ENCODE assay signal across 9 mouse cellular contexts in genomic region chrX:157489871-157490721, GRCm38 (mm10). TPM values are rescaled to one million over a fixed set of nuclear protein-coding genes. Genes with fewer than 3 reads are reported as not detected.
DNase-seq lines count a peak whose midpoint lies in the region; ATAC-seq lines count a peak whose summit lies in the region.
"Had no signal": no experiment of that assay in that cellular context is flagged by ENCODE, and none has a peak within 500 bp of the region (broad histone marks: within the 10 kb centered on the region; RNA-seq: fewer than 3 reads in every experiment).

No protein-coding gene starts in this region.

- no peaks in the 10 kb centered on the region for H3K4me1 ChIP-seq in heart, embryonic 11.5 days (ENCODE audit: control insufficient read depth, insufficient read depth, low read length)
- H3K4me1 ChIP-seq in hindbrain, embryonic 12.5 days = peaks cover 5% of the 10 kb centered on the region; the same call in 1 of the 2 replicates

- no peak for ATAC-seq in heart, embryonic 11.5 days (replicated peaks; ENCODE audit: insufficient number of reproducible peaks, low FRiP score, low TSS enrichment)
- no peak for ATAC-seq in hindbrain, embryonic 12.5 days (ENCODE audit: low FRiP score)

- peak overlapping the region; percentile 82; the same call in 1 of the 2 replicates for H3K9ac ChIP-seq in heart, embryonic 11.5 days (ENCODE audit: low read depth, low read length)
- H3K9ac ChIP-seq in hindbrain, embryonic 12.5 days = peak overlapping the region; percentile 9; the same call in 1 of the 2 replicates

- DNase-seq in heart, postnatal 10 days = no peak
- DNase-seq in Muller cell, postnatal 12 days (ENCODE audit: inconsistent ontology term) = peak; percentile 28
- DNase-seq in mesoderm, embryonic 11.5 days (ENCODE audit: low read depth, low spot score) = peak; percentile 20
- DNase-seq in frontal cortex, adult 2 months (ENCODE audit: extremely low spot score in 1 of 2, low spot score in 1 of 2) = no peak
- DNase-seq in adrenal gland, postnatal 25 days = no peak
- no peak for DNase-seq in thymus, postnatal 36 days

- no peak overlapping the region for H3K27ac ChIP-seq in heart, embryonic 11.5 days (ENCODE audit: low read depth, low read length)
- no peak overlapping the region for H3K27ac ChIP-seq in hindbrain, embryonic 12.5 days

- H3K4me2 ChIP-seq in heart, embryonic 11.5 days = peak overlapping the region; percentile 63
- peak overlapping the region; percentile 42 for H3K4me2 ChIP-seq in hindbrain, embryonic 12.5 days (replicated peaks)

- H3K27me3 ChIP-seq in heart, embryonic 11.5 days (ENCODE audit: control insufficient read depth, insufficient read depth, low read length) = peaks cover 2% of the 10 kb centered on the region; the same call in 1 of the 2 replicates
- no peaks in the 10 kb centered on the region for H3K27me3 ChIP-seq in hindbrain, embryonic 12.5 days
- H3K27me3 ChIP-seq: Patski had no signal

- no peaks in the 10 kb centered on the region for H3K36me3 ChIP-seq in heart, embryonic 11.5 days (ENCODE audit: control insufficient read depth, insufficient read depth, low read length)
- H3K36me3 ChIP-seq in hindbrain, embryonic 12.5 days = no peaks in the 10 kb centered on the region

- H3K4me3 ChIP-seq in heart, embryonic 11.5 days (ENCODE audit: low read depth, low read length) = peak overlapping the region; percentile 70
- peak overlapping the region; percentile 71 for H3K4me3 ChIP-seq in hindbrain, embryonic 12.5 days

- 19% methylated on average over 9 of the region's 9 CpGs for WGBS in heart, embryonic 11.5 days (ENCODE audit: insufficient replicate concordance)
- WGBS in hindbrain, embryonic 12.5 days = 31% methylated on average over 9 of the region's 9 CpGs

- intact Hi-C loops in heart, postnatal 10 days (cut with DNase I) = loop anchor here (5.0 kb wide), 2 partner anchors 57 to 107 kb away; partner anchors contain the start of gene Mbtps2

- no peaks in the 10 kb centered on the region for H3K9me3 ChIP-seq in heart, embryonic 11.5 days (replicated peaks; ENCODE audit: control insufficient read depth, low read length)
- H3K9me3 ChIP-seq in hindbrain, embryonic 12.5 days (replicated peaks) = no peaks in the 10 kb centered on the region

RNA-seq across cellular contexts. Expression of gene Sms, which starts 2.0 kb away (rescaled TPM):
- 74.5 and 75.4 TPM in 2 replicates for polyA plus RNA-seq in heart, embryonic 11.5 days (2014; fragmentation: Nextera tagmentation; extraction: Ambion mirVana)
- 10 to 100 TPM; 18.3 to 22.8 TPM for total RNA-seq in heart, postnatal 10 days (2021)
- 90.8 and 106 TPM in 2 replicates for polyA plus RNA-seq in hindbrain, embryonic 12.5 days (2016; fragmentation: Nextera tagmentation; extraction: Ambion mirVana)
- polyA plus RNA-seq in frontal cortex, adult 2 months (2012; rRNA removed) = 66.2 and 72.0 TPM in 2 replicates
- total RNA-seq in adrenal gland, postnatal 25 days (2021) = 16.2 and 20.0 TPM in 2 replicates

Comparison
In these comparisons a context has a peak if more than half of its experiments do, and no peak if none do; other contexts are left out.
1. DNase-seq: peak in Muller cell, postnatal 12 days (single experiment) and mesoderm, embryonic 11.5 days (single experiment); none in heart, postnatal 10 days (0 of 2), frontal cortex, adult 2 months (0 of 2), adrenal gland, postnatal 25 days (single experiment) and thymus, postnatal 36 days (0 of 2).